Mouse (Mus musculus) MN1 (cell line): ENCODE measurements around the gene Tpm1.
A peak's percentile ranks its signal among the peaks of the same experiment; 100 is the strongest.

Source experiments
- DNase-seq: peaks from one replicate; pipeline ENCODE4 v3.0.0-alpha.2; 2016; ENCODE audit warnings: low spot score

Gene Tpm1

DNA sequence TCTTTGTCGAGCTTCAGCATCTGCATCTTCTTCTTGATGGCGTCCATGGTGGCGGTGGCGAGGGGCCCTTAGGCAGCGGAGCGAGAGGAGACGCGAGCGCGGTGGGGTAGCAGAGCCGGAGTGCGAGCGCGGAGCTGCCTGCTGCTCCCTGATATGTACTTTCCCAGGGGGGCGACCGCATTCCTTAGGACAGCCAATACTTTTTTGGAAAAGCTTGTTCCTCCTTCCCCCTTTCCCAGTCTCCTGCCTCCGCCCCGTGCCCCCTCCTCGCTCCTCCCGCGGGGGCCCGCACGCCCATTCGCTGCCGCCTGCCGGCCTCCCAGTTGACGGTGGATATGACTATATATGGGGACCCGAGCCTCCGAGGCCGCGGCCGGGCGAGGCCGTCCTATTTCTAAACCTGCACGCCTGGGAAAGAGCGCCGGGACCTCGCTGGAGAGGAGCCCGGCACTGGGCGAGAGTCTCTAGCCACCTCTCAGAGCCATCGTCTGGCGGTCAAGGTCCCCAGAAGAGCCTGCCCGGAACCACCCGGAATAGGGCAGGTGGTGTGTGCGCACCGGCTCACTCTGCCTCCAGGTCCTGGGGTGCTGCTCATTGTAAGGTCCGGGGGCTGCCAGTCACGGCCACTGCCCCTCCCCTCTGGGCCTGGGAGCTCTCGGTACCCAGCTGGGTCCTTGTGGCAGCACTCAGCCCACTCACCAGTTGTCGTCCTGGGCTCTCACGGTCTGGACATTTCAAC is at the start of gene Tpm1:
Gene Tpm1 (minus strand): TSS at position 321 of the 739 bp plus-strand sequence.
- DNase-seq: peak; percentile 71

DNA sequence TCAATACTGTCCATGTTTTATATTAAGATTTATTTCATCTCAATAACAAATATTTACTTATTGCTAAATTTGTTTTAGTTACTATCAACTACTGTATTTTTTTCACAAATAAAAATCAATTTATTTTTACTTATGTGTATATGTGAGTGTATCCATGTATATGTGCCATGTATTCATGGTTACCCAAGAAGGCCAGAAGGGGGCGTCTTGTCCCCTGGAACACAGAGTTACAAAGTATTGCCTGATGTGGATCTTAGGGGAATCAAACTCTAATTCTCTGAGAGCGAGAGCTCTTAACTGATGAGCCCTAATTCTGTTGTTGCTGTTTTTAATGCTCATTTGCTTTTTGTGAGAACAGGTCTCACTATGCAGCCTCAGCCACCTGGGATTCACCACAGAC is 45.2 kb upstream of the Tpm1 start:
- DNase-seq: no peak

DNA sequence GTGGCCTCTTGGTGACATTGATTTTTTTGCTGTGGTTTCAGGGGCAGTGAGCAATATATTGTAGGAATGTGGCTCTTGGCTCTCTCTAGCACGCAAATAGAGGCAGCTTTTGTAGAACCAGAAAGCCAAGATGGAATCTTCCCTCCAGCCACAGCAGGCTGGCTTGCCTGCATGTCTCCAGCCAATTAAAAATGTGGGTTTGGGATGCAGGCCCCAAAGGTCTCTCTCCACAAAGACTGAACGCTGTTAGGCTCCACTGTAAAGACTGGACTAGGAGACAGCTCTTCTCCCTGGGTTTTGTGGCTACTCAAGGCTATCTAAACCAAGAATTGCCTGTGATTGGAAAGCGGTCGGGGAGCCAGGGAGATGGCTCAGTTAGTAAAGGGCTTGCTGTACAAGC is 43.0 kb upstream of the Tpm1 start:
- DNase-seq: no peak

DNA sequence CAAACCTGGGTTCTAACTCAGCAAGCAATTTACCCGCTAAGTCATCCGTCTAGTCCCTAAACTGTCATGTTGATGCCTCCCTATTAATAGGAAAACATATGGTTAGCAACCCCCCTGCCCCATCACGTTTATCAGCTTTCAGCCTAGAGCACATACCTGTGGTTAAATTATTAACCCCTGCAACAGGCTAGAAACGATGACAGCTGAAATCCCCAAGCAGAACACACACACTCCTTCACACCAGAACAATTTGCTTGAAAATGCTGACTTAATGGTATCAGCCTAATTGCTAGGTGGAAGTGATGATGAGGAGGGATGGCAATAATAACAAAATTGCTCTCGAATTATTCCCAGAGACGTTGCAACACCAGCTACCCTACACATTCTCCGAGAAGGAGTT is 42.4 kb upstream of the Tpm1 start:
- DNase-seq: no peak

DNA sequence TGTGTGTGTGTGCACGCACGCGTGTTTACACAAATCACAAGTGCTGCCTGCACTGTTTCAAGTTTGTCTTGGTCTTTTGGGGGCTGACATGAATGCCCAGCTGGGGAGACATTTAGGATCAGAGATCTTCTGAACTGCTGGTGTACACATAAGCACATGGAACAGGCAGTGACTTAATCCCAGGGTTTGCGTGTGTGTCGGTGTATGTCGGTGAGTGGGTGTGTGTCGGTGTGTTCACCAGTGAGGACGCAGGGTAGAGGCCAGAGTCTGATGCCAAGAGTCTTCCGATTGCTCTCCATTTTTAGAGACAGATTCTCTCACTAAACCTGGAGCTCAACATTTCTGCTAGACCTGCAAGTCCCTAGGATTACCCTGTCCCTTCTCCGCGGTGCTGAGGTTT is 41.9 kb upstream of the Tpm1 start:
- DNase-seq: no peak

DNA sequence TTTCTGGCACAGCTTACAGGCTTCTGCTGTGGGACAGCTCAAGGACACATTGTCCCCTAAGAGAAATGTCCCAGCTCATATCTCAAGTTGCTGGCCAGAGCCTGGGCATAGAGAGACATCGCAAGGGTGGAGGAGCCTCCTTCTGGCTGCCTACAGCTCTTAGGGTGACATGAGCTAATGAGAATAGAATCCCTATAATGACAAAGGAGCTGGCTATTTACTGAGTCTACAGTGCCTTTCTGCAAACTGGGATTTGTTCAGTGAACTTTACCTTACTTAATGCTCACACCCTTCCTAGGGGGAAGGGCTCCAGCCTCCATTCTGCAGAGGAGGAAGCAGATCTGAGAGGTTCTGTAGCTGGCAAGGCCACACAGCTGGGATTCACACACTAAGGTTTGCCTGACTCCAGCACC is 41.4 kb upstream of the Tpm1 start:
- DNase-seq: no peak

DNA sequence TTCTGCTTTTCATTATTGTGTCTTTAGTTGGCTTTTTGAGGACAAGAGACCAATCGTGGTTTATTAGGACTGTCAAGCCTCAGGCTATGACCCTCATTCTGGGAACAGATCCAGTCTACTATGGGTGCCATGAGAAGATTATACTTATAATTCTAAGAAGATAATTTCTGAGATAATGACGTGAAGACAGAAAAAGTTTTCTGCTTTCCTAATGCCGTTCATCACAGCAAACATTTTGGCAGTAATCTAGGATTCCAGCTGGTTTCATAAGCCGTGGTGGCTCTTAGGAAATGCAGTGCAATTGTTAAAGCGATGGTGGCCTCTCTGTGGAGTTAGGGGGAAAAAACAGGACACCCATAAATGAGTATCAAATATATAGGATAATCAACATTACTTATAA is 40.0 kb upstream of the Tpm1 start:
- no peak for DNase-seq

DNA sequence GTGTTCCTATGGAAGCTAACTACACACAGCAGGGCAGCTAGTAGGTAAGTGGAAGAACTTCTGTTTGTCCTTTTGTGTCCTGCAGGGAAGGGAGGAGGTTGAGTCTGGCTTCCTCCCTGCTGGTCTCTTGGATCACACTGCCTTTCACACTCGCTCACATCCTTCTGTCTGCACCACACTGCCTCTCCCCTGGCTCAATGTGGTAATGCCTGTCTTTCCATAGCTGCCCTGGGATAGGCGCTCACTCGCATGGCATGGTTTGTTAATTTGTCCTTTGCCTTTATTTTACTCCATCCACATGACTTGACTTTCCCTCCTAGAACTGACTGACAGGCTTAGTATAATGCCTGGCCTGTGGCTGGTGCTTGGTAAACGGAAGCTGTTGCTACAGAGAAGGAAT is 34.6 kb upstream of the Tpm1 start:
- DNase-seq: no peak

DNA sequence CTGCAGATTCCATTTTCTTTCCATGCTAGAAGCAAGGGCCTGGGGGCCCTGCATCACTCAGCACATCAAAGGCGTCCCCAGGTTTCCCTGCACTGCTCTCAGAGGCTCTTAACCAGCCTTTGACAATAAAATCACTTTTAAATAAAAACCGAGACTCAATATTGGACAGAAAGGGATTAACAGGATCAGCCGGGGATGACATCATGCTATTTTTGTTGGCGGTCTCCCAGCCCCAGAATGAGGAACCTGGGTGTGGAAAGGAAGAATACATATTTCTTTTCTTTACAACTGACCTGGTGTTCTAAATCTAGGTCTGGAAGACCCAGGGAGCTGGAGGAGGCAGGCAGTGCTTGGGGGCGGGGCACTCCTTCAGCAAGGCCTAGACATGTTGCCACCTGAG is 32.5 kb upstream of the Tpm1 start:
- peak; percentile 58 for DNase-seq

DNA sequence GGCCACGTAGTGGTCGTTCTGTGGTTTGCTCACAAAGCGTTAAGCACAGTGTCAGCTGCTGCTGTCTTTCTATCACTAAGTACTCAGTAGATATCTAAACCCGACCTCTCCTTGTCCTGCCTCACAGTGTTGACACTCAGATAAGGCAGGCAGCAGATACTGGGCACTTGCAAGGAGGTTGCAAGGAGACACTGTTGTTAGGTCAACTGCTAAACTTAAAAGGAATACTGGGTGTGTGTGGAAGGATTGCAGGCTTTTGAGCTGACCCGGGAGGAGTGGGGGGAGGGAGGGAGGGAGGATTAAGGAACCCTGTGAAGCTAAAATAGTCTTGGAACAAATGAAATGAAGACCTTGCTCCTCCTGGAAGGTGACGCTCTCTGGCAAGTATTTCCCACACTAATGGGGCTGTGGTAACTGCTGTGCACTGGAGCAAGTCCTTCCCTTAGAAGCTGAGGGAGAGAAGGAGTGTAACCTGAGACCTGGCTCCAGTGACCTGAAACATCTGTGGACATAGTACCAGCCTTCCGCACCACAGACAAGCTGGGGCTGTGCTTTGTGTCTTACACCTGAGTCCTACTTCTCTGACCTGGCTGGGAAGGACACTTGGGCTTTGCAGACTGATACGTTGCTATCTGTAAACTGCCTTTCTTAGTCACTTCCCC is 28.6 kb upstream of the Tpm1 start:
- DNase-seq: no peak

DNA sequence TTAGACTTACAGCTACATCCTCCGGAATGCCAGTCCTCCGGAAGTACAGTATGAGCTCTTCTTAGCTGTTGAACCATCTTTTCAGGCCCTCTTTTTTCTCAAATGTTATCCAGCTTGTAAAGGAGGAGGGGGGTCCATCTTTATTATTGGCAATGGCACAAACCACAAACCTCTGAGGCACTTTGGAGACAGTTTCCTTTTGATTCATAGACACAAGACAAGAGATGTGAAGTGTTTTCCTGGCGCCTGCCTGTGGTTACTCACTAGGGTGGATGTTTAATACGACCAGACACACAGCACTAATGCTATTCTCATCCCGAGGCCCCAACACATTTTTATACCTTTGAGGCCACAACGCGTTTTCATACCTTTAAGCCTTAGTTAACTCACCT is 28.1 kb upstream of the Tpm1 start:
- no peak for DNase-seq

DNA sequence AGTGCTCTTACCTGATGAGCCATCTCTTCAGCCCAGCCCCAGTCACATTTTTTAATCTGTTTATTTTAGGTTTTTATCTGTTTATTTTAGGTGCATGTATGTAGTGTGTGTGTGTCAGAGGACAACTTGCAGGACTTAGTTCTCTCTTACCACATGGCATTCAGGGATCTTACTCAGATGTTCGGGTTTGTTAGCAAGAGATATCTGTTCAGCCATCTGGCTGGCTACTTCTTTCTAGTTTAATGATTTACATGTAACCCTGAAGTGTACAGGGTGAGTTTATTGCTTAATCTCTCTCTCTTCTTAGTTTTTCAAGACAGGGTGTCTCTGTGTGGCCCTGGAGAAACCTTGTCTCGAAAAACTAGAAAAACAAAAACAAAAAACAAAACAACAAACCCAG is 23.0 kb upstream of the Tpm1 start:
- no peak for DNase-seq

DNA sequence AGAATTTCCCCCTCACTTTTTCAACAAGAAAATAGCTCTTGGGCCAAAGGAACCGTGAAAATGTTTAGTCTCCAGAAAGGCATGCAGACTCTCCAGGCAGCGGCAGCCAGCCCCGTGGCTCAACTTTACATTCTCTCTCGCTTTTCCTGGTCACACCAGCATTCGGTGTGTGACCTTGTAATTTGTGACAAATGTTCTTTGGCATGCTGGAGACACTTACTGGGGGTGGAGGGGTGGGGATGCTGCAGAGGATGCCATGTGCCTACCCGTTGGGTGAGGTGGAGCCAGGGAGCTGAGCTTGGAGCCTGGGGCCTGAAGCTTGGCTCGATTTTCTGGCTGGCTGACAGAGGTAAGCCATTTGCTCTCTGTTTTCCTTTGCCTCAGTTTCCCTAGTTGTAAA is 22.4 kb upstream of the Tpm1 start:
- no peak for DNase-seq

DNA sequence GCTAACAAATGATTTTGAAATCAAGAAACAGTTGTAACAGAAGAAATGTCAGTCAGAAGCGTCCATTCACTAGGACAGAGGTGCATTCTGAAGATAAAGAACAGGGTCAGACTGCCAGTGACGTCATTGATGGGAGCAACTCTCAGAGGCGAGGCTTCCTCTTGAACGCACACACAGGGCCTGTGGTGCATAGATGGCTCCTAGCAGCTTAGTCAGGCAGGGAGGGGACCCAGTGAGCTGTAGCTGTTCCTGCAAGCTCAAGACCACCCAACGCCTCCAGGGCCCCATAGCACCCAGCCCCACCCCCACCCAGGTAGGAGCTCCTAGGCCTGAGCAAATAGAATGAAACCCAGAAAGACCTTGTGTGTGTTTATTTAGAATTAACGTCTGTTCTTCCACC is 21.9 kb upstream of the Tpm1 start:
- DNase-seq: no peak

DNA sequence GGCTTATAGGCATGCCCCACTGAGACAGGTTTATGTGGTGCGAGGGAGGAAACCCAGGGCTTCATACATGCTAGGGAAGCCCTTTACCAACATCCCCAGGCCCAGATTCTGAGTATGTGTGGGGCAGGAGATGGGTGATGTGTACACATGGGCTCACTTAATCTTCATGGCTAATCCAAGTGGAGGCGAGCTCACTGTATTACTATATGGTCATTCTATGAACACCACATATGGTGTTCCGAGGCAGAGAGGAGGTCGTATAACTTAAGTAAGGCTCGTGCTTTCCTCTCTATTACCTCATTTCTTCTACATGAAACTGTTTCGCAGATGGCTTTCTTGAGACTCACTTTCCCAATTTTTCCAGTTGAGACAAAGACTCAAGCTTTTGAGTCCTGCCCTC is 17.4 kb upstream of the Tpm1 start:
- DNase-seq: no peak

DNA sequence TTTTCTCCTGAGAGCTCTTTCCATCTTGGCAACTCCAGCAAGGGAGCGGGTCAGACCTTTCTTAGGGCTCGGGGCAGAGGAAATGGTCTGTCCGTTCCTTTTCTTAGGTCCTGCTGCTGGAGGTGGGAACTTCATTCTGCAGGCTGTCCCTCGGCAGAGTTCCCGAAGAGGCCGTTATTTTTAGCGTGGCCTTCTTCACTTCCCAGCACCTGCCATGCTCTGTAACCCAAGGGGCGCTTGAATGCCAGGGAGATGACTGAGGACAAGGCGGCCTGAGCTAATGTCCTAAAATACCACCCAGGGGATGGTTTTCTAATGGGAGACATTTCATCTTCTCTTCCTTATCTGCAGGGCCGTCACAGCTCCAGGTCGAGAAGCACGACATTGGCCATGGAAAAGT is 10.5 kb upstream of the Tpm1 start:
- DNase-seq: no peak

DNA sequence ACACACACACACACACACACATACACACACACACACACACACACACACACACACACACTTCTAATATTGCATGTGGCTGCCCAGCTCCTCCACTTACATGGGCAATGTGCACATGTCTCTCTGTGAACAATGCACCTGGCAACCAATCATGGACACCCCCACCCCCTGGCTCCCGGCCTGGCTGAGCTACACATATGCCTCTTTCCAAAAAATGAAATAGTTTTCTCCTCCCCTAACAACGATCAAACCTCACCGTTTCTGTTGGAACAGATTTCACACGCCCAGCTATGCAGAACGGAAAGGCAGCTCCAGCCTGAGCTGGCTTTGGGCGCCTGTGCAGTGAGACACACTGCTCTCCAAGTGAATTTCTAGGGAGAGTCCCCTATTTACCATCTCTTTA is 9.2 kb upstream of the Tpm1 start:
- no peak for DNase-seq

DNA sequence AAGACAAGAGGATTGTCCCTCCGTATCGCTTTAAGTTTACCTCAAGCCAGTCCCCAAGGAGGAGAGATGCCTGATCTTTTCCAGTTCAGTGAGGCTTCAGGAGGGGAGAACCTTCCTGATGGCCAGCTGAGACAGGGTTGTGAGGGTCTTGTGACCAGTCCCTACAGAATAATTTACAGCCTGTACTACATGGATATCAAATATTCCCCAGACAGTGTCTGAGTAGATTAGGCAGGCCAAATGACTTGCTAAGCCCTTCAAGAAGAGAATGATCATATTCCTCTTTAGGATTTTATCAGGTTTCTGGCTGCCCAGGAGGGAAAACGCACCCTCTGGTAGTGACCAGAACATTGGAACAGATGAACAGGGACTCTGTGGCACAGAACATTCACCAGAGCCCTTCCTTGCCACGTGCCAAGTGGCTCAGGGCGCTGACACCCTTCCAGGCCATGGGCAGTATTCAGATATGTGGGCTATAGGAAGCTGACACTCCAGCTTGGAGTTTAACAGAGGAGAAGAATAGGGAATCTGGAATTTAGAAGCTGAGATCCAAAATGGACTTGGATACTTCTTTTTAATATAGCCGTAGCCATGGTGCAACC is 1.6 kb upstream of the Tpm1 start:
- no peak for DNase-seq

DNA sequence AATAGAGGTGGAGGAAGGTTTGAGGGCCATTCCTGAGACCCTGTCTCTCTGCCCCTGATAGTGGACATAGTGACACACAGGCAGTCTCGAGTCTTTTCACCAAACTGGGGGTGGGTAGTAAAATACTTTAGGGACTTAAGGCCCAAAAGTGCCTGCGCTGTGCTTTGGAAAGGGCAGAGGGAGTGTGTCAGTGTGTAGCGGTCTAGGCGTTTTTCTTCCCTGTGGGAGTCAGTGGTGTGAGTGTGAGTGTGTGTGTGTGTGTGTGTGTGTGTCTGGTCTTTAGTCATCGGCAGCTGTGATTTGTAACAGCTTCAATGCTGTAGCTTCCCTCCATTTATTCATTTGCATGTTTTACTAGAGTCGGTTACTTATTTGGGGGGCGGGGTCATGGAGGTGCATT is 630 bp upstream of the Tpm1 start:
- peak; percentile 37 for DNase-seq

DNA sequence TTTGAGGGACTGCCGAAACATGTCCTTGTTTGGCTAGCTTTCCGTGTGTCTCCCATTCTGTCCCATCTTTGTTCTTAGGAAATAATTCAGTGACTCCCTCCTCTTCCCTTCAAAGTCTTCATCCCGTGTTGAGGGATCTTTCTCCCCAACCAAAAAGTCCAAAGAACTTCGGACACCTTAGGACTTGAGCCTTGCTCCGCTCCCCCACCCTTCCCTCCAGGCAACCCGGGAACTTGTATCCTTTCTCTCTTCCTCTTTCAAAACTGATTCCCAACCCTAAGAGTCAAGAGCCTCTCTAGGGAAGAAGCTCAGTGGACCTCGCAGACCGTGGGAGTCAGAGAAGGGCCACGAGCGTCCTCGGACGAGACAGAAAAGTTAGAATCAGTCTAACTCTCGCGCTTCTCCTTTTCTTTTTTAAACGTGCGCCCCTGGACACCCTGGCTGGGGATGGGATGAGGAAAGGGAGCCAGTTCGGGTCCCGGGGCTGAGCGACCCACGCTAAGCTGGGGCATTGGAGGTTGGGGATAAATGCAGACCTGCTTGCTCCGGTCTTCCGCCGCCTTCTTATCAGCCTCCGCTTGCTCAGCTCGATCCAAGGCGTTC is 622 bp downstream of the Tpm1 start:
- DNase-seq: peak; percentile 44

DNA sequence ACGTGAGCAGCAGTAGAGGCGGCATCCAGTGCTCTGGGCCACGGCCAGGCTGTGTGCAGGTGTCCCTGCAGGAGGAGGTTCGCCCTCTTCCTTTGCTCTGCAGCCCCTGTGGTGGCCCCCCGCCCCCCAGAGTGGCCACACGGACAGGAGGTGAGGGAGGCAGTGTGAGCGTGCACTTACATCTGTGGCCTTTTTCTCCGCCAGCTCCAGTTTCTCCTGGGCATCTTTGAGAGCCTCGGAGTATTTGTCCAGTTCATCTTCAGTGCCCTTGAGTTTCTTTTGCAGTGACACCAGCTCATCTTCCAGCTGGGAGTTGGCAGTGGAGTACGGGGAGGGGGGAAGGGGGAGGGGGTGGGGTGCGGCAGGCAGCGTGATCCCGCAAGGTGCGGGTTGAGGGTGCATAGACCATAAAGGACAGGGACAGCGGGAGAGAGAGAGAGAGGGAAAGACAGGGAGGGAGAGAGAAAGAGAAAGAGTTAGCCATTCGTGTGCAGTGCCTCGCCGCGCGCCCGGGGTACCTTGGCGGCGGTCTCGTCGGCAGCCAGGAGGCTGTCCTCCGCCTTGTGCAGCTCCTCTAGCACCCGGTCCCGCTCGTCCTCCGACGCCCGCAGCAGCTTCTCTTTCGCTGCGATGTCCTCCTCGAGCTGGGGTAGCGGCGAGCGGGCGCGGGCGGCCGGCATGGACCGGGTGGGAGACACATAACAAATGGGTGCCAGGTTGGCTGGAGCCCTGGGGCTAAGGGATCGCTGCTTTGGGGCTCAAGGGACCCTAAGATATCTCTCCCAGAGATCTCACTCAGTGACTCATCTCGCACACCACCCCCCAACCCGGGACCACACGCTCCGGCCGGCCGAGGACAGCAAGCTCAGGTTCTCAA is 1.4 kb downstream of the Tpm1 start:
- no peak for DNase-seq

DNA sequence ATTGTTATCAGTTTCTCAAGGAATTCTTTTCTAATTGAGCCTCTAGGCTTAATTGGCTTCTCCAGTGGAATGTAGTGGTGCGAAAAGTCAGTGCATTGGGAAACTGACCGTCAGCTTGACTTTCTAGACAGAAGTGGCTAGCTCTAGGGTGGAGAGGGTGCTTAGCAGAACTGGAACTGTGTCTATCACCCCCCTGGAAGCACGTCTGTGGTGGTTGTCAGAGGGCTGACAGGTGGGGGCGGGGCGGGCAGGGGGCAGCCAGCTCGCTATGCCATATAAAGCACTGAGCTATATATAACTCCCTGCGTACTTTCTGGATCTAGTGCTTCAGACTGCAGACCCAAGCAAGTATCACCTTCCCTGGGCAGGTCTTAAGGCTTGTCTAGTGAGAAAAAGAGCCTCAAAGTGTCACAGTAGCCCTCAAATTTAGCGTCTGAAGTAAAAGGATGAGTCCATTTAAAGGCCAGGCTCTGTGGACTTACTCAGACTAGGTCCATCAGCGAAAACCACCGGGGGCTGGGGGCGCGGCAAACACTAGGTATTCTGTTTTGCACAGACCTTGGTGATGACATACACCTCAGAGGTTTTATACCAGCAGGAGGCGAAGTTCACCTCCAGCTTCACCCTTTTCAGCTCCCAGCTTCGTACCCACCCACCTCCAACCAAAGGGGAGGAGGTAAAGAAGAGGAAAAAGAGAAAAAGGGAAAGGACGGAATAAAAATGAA is 2.2 kb downstream of the Tpm1 start:
- DNase-seq: peak; percentile 65
